Mouse (Mus musculus): ENCODE data around the gene Mesp1. TPM values are rescaled to one million over a fixed set of nuclear protein-coding genes. Genes with fewer than 3 reads are reported as not detected.

Mesp1 gene
- not detected for polyA plus RNA-seq (2014; fragmentation: Illumina TruSeq; extraction: RNeasy Lipid Tissue Mini Kit (QIAGEN cat#74804); ENCODE audit: low read depth, low replicate concordance)

GRCm38 (mm10) chr7:79793688-79794087 lies at the start of gene Mesp1:
Gene Mesp1 (minus strand): TSS chr7:79793788.

GRCm38 (mm10) chr7:79810611-79811506 lies 17.3 kb upstream of the Mesp1 start, which contains the start of gene Mesp2:
Gene Mesp2 (plus strand): TSS chr7:79810727.

GRCm38 (mm10) chr7:79742659-79743536 lies 50.7 kb downstream of the Mesp1 start, which contains the start of the genes Pex11a and Wdr93:
Gene Pex11a (minus strand): TSS chr7:79743131.
Gene Wdr93 (plus strand): TSS chr7:79743163.

Other genes with a start within 250 kb of the Mesp1 start
- 1.9 TPM for gene Rhcg, start 176.1 kb downstream of the Mesp1 start, polyA plus RNA-seq (2014; fragmentation: Illumina TruSeq; extraction: RNeasy Lipid Tissue Mini Kit (QIAGEN cat#74804); ENCODE audit: low read depth, low replicate concordance)
- 0.58 TPM for gene Ticrr, start 133.6 kb downstream of the Mesp1 start, polyA plus RNA-seq (2014; fragmentation: Illumina TruSeq; extraction: RNeasy Lipid Tissue Mini Kit (QIAGEN cat#74804); ENCODE audit: low read depth, low replicate concordance)
- 0.47 TPM for gene Kif7, start 78.1 kb downstream of the Mesp1 start, polyA plus RNA-seq (2014; fragmentation: Illumina TruSeq; extraction: RNeasy Lipid Tissue Mini Kit (QIAGEN cat#74804); ENCODE audit: low read depth, low replicate concordance)
- gene Plin1, start 60.9 kb downstream of the Mesp1 start, polyA plus RNA-seq (2014; fragmentation: Illumina TruSeq; extraction: RNeasy Lipid Tissue Mini Kit (QIAGEN cat#74804); ENCODE audit: low read depth, low replicate concordance), result 139 TPM
- gene Pex11a, start 50.7 kb downstream of the Mesp1 start, polyA plus RNA-seq (2014; fragmentation: Illumina TruSeq; extraction: RNeasy Lipid Tissue Mini Kit (QIAGEN cat#74804); ENCODE audit: low read depth, low replicate concordance), result 61.6 TPM
- 1.7 TPM for gene Wdr93, start 50.6 kb downstream of the Mesp1 start, polyA plus RNA-seq (2014; fragmentation: Illumina TruSeq; extraction: RNeasy Lipid Tissue Mini Kit (QIAGEN cat#74804); ENCODE audit: low read depth, low replicate concordance)
- gene Mesp2, start 16.9 kb upstream of the Mesp1 start, polyA plus RNA-seq (2014; fragmentation: Illumina TruSeq; extraction: RNeasy Lipid Tissue Mini Kit (QIAGEN cat#74804); ENCODE audit: low read depth, low replicate concordance), result not detected
- gene Anpep, start 67.3 kb upstream of the Mesp1 start, polyA plus RNA-seq (2014; fragmentation: Illumina TruSeq; extraction: RNeasy Lipid Tissue Mini Kit (QIAGEN cat#74804); ENCODE audit: low read depth, low replicate concordance), result 3.0 TPM
- gene Ap3s2, start 126.9 kb upstream of the Mesp1 start, polyA plus RNA-seq (2014; fragmentation: Illumina TruSeq; extraction: RNeasy Lipid Tissue Mini Kit (QIAGEN cat#74804); ENCODE audit: low read depth, low replicate concordance), result 36.9 TPM
- 10.3 TPM for gene Arpin, start 141.6 kb upstream of the Mesp1 start, polyA plus RNA-seq (2014; fragmentation: Illumina TruSeq; extraction: RNeasy Lipid Tissue Mini Kit (QIAGEN cat#74804); ENCODE audit: low read depth, low replicate concordance)
- 0.87 TPM for gene Zfp710, start 231.0 kb upstream of the Mesp1 start, polyA plus RNA-seq (2014; fragmentation: Illumina TruSeq; extraction: RNeasy Lipid Tissue Mini Kit (QIAGEN cat#74804); ENCODE audit: low read depth, low replicate concordance)

All from adrenal gland, adult 10 weeks (tissue).